ENCODE assay signal across 25 mouse cellular contexts in genomic region chr15:97643986-97644385, GRCm38 (mm10).
"Had no signal": no experiment of that assay in that cellular context is flagged by ENCODE, and none has a peak within 500 bp of the region (broad histone marks: within the 10 kb centered on the region; RNA-seq: fewer than 3 reads in every experiment).

No protein-coding gene starts in this region.

- DNase-seq: heart, postnatal 10 days; heart, postnatal 14 days; heart, postnatal 36 days; heart, postnatal 4 days; kidney, adult 18-20 months; kidney, postnatal 10 days; kidney, postnatal 25 days; kidney, postnatal 4 days; layer of hippocampus, adult 9-11 months; layer of hippocampus, postnatal 36 days had no signal

- H3K4me1 ChIP-seq: heart, embryonic 10.5 days; heart, embryonic 12.5 days; heart, embryonic 13.5 days; heart, embryonic 15.5 days; hindbrain, embryonic 12.5 days; intestine, embryonic 15.5 days; kidney, embryonic 15.5 days had no signal

- H3K27me3 ChIP-seq: heart, embryonic 12.5 days; heart, embryonic 13.5 days; heart, embryonic 15.5 days; hindbrain, embryonic 12.5 days; hindbrain, embryonic 13.5 days; hindbrain, embryonic 15.5 days; intestine, embryonic 15.5 days; kidney, embryonic 15.5 days had no signal

- H3K27ac ChIP-seq: heart, embryonic 10.5 days; heart, embryonic 13.5 days; heart, embryonic 15.5 days; hindbrain, embryonic 10.5 days; hindbrain, embryonic 12.5 days; hindbrain, embryonic 13.5 days; hindbrain, embryonic 14.5 days; hindbrain, embryonic 15.5 days; hindbrain, postnatal 0 days; intestine, embryonic 15.5 days; kidney, embryonic 15.5 days; kidney, postnatal 0 days; layer of hippocampus, adult 2 months; left cerebral cortex, adult 2 months had no signal

- H3K4me3 ChIP-seq: heart, embryonic 10.5 days; heart, embryonic 12.5 days; heart, embryonic 13.5 days; heart, embryonic 15.5 days; hindbrain, embryonic 10.5 days; hindbrain, embryonic 12.5 days; hindbrain, embryonic 13.5 days; hindbrain, embryonic 15.5 days; intestine, embryonic 15.5 days; kidney, embryonic 15.5 days; layer of hippocampus, adult 2 months; left cerebral cortex, adult 2 months had no signal

- H3K36me3 ChIP-seq: heart, embryonic 10.5 days; heart, embryonic 12.5 days; heart, embryonic 13.5 days; heart, embryonic 15.5 days; hindbrain, embryonic 10.5 days; hindbrain, embryonic 12.5 days; hindbrain, embryonic 13.5 days; hindbrain, embryonic 15.5 days; intestine, embryonic 15.5 days; kidney, embryonic 15.5 days had no signal
